Mouse (Mus musculus): ENCODE data around the gene Igsf10.
"Not testable (repeated sequence)": the region's sequence is repeated elsewhere in the genome, so short reads cannot be mapped to it uniquely, and the experiment has no call there.

Igsf10 gene

DNA sequence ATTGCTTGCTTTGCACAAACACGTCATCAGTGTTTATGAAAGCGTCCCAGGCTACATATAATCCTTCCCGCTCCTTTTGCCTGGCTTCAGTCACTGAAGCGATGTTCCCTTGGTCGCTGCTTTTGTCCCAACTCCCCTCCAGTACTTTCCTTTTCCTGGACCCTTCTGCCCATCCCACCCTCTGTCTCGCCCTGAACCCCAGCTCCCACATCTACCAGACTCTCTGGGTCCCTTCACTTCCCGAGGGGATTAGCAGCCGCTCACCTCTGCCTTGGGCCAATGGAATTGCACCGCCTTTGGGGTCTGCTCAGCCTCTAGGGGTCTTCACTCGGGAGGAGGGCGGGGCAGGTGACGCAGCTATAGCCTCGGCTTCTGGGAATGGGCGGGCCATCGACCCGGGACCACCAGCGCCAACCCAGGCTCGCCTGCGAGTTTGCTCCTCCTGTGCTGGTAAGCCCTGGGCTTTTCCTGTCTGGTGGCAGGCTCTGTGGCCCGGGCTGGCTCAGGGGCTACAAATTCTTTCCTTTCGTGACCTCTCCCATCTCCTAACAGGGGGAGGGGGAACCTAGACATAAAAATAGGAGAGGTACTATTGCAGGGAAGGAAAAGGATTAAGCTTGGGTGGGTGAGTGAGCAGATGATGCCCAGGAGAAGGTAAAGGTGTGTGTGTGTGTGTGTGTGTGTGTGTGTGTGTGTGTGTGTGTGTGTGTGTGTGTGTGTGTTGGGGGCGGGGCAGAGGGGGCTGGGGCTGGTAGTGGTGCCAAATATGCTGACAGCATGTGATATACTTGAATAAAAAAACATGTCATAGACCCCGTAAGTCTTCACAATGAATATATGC lies at the start of gene Igsf10:
Gene Igsf10 (minus strand): TSS at position 330 of the 841 bp plus-strand sequence.
- DNase-seq (ENCODE audit: low spot score): no peak

DNA sequence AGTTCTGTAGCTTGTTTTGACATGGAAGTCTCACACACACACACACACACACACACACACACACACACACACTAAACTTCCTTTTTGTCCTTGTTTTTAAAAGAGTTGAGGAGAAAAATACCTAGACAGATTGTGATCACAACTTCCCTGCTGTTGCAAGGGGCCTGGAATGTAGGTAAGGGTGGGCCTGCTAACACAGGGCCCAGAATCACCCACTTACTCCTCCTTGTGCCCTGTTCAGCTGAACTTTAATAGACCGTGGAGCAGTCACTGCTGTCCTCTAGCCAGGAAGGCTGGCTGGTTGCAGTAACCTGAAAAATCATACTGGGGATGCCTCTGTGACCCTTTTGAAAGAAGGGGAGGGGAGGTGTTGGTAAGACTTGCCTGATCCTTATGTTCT lies 41.4 kb upstream of the Igsf10 start:
- no peak for DNase-seq (ENCODE audit: low spot score)

DNA sequence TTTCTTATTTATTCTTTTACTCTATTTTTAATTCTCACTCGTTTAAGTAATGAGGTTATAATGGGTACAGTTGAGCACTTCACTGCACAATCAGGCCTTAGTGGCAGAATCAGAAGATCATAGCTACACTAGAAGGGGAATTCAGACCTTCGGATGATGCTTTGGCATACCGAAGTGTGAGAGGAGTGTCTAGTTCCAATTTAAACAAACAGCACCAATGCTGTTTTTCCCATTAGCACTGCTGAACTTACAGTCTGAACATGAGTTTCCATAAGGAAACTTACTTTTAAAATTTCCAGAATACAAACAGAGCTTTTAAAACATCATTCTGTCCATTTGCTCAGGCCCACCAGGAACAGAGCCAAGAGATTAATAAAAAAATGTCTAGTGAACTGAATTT lies 40.8 kb upstream of the Igsf10 start:
- DNase-seq (ENCODE audit: low spot score): no peak

DNA sequence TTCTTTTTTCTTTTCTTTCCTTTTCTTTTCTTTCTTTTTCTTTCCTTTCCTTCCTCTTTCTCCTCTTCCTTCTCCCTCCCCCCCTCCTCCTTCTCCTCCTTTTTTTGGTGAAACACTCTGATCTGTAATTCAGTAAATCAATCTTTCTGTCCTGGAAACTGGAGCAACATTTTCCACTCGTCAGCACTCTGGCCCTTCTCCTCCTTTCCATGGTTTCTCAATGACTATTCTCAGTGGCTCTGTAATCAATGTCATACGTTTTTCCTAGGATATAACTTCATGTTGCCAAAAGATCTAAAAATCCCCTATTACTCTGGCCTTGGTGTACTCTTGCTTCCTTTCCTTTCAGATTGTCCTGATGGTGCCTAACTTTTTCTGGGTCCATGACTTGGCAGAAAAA lies 40.1 kb upstream of the Igsf10 start:
- no peak for DNase-seq (ENCODE audit: low spot score)

DNA sequence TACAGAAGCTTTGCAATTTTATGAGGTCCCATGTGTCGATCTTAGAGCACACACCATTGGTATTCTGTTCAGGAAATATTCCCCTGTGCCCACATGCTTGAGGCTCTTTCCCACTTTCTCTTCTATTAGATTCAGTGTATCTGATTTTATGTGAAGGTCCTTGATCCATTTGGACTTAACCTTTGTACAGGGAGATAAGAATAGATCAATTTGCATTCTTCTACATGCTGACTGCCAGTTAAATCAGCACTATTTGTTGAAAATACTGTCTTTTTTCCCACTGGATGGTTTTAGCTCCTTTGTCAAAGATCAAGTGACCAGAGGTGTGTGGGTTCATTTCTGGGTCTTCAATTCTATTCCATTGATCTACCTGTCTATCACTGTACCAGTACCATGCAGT lies 34.6 kb upstream of the Igsf10 start:
- not testable (repeated sequence) for DNase-seq (ENCODE audit: low spot score)

DNA sequence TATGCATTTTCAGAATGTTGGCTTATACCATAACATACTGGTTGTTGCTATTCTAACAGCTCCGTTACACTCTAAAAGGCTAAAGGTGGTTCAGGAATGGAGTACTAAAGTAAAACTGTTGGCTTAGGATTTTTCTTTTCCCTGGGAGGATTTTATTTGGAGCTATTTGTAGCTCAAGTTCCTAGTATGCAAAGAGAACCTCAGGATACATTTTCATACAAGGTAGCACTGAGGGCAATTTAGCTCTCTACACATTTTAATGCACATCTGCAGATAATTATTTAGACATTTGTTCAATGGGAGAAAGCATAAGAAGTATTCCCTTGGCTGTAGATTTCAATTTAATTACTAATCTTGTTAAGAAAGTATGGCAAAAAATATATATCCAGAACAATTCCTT lies 17.7 kb upstream of the Igsf10 start:
- no peak for DNase-seq (ENCODE audit: low spot score)

DNA sequence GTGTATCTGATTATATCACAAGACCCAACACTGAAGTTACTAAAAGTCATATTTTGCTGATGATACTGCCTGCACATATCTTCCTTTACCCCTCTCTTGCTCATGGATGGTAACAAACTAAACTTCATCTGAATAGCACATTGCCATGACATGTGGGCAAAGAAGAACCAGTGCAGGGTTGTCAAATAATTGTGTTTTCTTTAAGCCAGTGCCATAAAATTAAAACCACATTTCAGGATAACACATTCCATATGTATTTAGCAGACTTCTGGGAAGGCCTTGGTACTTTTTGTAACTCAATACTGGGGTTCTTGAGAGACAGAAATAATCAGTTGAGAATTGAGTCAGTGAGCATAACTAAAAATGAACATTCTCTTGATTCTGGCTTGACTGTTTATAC lies 15.9 kb upstream of the Igsf10 start:
- DNase-seq (ENCODE audit: low spot score): no peak

DNA sequence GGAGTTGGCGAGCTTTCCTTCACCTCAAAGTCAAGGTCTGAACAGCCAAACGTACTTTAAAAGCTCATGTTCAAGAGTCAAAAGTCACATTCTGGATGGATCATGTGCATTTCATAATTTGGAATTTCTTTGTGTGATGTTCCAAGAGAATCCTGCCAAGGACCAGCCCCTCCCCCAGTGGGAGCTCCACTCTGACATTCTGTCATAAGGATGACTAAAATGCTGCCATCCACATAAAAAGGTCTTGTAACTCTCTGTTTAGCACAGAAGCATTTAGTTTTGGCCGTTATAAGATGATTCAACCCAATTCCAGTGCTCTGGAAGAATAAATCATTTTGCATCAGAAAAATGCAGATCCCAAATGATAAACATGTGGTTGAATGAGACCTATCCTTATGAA lies 10.0 kb upstream of the Igsf10 start:
- DNase-seq (ENCODE audit: low spot score): no peak

DNA sequence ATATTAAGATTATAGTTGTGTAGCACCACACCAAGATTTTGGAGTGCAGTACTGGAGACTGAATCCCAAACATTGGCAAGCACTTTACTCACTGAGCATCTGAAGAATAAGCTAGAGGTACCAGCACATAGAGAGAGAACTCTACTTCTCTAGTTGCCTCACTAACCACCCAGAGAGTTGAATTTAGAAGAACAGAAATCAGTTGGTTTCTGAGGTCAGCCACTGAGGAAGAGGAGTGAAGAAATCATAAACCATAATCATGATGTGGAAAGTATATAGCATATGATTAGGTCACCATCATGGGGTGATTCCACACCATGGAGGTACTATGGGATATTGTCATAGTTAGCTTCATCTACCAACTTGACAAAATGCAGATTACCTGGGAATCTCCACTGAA lies 7.6 kb upstream of the Igsf10 start:
- no peak for DNase-seq (ENCODE audit: low spot score)

DNA sequence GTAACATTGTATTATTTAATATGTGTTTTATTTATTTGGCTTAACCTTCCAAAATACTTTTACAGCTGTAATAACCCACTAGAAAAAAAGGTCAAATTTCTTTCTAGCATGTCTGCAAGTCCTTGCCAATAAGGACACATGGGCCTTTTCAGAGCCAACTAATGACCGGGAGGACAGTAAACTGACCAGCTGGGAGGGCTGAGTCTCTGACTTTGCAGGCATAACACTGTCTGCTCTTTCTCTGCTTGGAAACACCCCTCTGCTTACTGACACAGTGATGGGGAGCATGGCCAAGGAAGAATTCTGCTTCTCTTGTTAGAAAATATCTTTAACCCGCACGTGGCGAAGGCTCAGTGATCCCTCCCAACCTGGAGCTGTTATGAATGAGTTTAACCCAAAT lies 1.2 kb downstream of the Igsf10 start:
- DNase-seq (ENCODE audit: low spot score): no peak

DNA sequence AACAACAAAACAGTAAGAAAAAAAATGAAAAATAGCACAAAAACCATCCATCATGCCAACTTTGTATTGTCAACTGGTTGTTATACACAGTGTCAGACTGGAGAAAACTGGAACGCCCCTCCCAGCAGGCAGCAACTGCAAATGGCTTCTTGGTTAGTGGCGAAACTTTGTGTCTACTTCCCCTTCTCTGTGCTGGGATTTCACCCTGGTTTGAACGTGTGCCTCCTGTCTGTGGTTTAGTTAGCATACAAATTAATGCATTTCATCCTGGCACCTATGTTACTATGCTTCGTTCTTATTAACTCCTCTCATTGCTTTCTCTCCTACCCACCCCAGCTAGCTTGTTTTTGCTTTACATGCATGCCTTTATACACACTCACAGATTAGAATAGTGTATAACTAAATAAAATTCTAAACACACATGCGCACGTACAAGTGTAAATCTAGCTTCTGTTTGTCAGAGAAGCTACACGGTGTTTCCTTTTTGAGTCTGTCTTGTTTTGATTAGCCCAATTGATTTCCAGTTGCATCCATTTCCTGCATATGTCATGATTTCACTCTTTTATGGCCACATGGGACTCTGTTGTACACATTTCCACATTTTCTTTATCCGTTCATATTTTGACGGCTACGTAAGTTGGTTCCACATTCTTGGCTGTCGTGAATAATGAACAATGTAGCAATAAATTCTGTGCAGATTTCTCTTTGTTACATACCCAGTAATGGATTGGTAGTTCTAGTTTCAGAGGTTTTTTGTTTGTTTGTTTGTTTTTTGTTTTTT lies 2.4 kb downstream of the Igsf10 start:
- no peak for DNase-seq (ENCODE audit: low spot score)

DNA sequence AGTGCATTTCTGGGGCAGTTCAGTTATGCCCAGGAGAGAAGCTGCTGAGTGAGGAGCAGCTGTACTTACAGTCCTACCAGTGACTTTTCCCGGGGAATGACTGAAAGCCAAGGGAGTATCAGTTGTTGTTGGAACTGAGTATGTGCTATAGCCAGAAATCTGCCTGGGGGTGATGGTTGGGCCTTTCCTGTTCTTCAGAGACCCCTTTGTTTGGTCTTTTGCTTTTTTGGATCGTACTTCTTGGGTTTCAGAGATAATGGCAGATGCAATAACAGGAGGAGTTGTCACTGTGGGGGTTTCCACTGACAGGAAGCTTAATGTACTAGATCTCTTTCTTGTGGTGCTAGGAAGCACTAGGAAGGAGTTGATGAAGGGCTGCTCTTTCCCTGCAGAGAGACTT lies 15.7 kb downstream of the Igsf10 start:
- DNase-seq (ENCODE audit: low spot score): no peak

DNA sequence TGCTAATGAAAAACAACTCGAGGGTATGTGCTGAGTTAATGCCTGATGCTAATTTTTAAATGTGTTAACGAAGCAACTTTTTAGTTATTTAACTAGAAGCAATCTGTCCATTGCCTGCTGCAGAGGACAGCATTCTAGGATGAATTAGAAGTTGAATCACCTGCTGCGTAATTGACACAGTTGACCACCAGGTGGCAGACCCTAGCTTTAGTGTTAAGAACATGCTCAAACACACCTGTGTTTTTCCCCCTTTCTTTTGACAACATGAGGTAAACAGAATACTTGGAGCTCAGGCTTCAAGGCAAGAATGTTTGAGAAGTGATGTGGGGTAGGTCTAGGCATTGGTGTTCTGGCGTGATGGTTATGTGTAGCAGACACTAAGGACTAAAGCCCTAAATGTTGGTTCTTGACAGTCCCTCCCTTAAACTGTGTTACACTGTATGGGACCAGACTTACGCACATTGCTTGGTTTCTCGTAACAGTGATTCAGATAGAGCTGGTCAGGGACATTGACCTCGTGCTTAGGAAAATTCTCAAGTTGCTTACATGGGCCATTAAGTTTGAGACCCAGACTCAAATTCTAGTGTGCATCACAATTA lies 22.8 kb downstream of the Igsf10 start:
- DNase-seq (ENCODE audit: low spot score): peak; percentile 39

DNA sequence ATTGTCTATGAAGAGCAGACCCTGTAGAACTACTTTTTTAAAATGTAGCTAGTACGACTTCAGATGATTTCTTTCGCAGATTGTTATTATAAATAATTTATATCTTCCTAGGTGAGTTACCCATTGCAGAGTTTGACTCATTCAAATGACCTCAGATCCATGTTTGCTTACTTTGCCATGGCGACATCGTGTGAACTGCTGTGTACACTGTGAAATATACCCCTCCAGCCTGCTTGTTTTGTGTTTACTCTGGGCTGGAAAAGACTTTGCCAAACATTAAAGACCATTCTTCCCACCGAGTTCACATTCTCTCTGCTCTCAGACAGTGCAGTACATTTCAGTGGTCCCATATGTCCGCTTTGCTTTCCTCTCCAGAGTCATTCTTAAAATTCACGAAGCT lies 28.1 kb downstream of the Igsf10 start:
- no peak for DNase-seq (ENCODE audit: low spot score)

DNA sequence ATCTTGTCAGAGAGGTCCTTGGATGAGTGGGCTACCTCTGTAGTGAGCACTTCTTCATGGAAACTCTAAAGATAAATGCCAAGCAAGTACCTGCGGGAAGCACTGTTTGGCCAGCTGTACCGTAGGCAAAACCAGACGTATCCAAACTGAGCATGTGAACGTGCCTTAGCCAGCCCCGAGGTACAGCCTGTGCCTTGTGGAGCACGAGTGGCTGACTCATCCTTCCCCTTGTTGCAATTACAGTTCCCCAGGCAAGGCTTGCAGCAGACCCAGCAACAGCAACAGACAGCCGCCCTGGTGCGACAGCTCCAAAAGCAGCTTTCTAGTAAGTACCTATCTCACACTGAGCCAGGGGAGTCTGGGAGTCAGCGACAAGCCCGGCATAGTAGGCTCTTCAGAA lies 31.6 kb downstream of the Igsf10 start:
- no peak for DNase-seq (ENCODE audit: low spot score)

DNA sequence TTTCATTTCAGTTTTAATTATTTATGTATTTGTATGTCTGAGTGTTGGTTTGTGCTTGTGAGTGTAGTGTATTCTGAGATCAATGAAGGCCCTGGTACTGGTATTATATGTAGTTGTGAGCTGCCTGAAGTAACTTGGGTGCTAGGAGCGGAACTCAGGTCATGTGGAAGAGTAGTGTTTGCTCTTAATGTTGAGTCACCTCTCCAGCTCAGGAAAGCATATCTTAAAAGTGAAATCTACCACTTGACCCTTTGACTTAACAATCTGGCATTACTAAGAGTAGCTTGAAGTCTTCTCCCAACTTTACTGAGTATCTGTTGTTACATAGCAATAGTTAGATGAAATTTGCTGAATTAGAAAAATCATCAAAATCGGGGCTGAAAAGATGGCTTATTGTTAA lies 38.7 kb downstream of the Igsf10 start:
- DNase-seq (ENCODE audit: low spot score): no peak

DNA sequence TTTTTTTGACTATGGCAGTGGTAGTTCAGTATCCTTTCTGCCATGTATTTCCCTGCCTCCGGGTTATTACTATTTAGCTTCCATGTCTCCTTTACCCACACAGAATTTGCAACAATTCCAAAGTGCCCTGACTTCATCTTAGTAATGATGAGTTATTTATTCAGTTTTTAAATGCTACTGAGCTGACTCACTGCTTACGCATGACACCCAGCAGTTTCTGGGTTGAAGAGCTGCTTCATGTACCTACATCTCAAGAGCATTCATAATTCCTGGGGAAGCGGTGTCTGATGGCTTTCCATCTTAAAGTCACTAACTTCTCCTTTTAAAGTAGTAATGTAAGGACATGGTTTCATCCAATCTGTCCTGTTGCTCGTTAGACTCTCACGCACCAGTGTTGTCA lies 39.2 kb downstream of the Igsf10 start:
- DNase-seq (ENCODE audit: low spot score): no peak

DNA sequence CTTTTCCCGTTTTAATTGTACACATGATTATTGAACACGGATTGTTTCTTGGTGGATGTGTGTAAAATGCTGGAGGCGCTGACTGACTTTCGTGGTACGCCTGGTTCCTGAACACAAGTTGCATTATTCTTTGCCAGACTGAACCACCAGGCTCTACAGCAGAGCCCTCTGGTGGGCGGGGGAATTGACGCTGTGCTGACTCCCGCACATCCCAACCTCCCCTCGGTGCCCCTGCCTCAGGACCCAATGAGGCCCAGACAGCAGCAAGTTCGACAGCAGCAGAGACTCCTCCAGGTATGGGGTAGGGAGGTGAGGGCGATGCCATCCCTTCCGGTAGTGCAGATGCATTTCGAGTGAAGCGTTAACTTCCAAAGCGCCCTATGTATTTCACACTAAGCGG lies 46.5 kb downstream of the Igsf10 start:
- DNase-seq (ENCODE audit: low spot score): no peak

DNA sequence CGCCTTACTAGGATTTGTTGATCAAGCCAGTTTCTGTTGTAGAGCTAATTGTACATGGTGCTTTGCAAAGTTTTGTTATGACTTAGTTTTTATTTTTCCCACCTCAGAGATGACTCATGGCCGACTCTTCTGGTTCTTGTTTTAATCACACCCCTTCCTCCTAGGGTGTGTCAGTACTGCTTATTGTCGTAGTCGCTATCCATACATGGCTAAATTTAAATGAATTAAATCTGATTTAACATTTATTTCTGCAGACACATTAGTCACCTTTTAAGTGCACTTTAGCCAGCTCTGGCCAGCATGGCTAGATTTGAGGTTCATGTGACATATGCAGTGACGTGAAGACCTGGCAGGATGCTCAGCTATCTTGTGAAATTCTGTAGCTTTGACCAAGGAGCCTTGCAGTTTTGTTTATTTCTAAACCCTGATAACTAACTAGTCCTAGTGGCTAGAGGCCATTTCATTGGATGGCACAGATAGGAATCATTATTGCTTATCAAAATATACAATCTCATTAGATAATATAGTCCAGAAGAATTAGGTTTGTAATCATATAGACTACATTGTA lies 47.5 kb downstream of the Igsf10 start:
- DNase-seq (ENCODE audit: low spot score): no peak

DNA sequence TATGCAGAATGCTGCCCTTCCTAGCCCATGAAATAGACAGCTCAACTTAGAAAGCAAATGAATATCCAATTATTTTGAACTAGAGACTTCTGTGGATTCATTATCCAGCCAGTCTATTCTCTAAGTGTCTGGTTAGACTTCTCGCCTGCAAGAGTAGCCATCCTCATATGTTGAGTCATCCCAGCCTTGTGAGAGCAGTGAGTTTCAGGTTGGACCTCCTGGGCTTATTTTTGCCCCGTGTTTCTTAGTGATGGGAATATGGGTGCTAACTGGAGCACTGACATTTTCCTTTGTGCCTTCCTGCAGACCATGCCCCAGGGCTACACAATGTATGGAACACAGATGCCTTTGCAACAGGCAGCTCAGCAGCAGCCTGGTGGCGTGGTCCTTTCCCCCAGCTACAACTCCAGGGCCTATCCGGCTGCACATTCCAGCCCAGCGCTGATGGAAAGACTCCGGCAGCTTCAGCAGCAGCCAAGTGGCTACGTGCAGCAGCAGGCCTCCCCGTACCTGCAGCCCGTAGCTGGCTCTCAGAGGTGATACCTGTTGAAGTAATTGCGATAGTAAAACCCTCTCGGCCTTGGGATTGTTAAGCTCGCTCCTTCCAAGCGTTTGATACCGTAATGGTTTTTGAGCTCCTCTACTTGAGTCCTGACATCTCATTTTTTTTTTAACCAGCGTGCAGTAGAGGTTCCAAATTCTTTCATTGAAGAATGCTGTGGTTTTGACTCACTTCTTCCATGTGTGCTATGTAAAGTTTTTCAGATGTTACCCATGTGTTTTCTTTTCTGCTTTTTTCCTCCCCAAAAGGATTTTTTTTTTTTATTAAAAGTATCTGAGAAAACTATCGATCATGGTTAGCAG lies 48.3 kb downstream of the Igsf10 start:
- DNase-seq (ENCODE audit: low spot score): no peak

DNA sequence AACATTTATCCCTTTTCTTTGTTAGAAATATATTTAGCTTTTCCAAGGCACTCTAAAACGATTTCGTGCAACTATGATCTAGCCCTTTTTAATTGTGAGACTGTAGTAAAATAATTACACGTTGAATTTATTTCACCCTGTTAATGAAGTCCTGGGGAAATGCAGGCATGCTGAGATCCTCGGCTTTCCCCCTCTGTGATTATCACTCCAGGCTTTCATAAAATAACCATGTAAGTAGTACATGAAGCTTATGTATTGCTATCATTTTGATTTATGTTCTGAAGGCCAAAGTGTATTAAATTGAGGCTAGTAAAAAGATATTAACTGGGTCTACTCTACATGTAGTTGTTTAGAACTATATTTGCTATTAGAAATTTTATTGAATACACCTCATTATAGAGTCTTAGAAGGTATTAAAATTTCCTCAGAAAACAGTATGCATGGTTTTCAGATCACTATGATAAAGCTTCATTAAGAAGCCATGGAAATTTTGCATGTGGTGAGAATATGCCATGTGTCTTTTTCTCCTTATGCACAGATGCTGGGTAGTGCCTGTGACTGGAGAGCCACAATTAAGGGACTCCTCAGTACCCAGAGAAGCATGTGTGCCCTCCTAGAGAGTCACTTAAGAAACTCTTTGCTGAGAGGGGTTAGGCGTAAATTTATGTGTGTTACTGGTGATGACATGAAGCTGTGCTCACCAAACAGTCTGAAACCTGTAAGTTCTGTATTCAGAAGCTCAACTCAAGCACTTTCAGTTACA lies 50.6 kb downstream of the Igsf10 start:
- no peak for DNase-seq (ENCODE audit: low spot score)

Measured in T-cell, adult 2 months (primary cell).